Mouse (Mus musculus) heart, embryonic 14.5 days (tissue): ENCODE results near the gene Lin7b. TPM values are rescaled to one million over a fixed set of nuclear protein-coding genes. Genes with fewer than 3 reads are reported as not detected.

ENCODE experiments used
- ATAC-seq: fragments of 200-750 bp; cut with Nextera tagmentation; 2 replicates; pipeline ENCODE4 v1.8.0; 2017; ENCODE audit warnings: low read depth, moderate TSS enrichment; ENCODE audit not compliant: insufficient number of reproducible peaks, insufficient read depth, low FRiP score
- H3K27ac ChIP-seq, 2 experiments: fragments of 200-500 bp in 1 of 2; fragments of 300-500 bp in 1 of 2; sonication (generic) in 1 of 2; replicated peaks in 1 of 2; 2 replicates each; pipeline ENCODE4 v1.5.1; 2012 to 2014; ENCODE audit warnings: low read depth in 2 of 2, low read length in 2 of 2, control low read depth in 1 of 2, mild to moderate bottlenecking in 1 of 2, mixed read lengths in 1 of 2; ENCODE audit not compliant: control insufficient read depth in 1 of 2, insufficient read depth in 1 of 2
- H3K27me3 ChIP-seq: fragments of 300-500 bp; sonication (generic); 2 replicates; pipeline ENCODE4 v1.6.1; 2014; ENCODE audit warnings: mild to moderate bottlenecking, low read length, control low read depth; ENCODE audit not compliant: control insufficient read depth, insufficient read depth
- H3K36me3 ChIP-seq: fragments of 300-500 bp; sonication (generic); 2 replicates; pipeline ENCODE4 v1.6.1; 2014; ENCODE audit warnings: mild to moderate bottlenecking, control low read depth, low read length, mixed read lengths; ENCODE audit not compliant: control insufficient read depth, insufficient read depth
- H3K4me1 ChIP-seq, 2 experiments: fragments of 200-500 bp in 1 of 2; fragments of 300-500 bp in 1 of 2; sonication (generic) in 1 of 2; 2 replicates each; pipeline ENCODE4 v1.6.1; 2012 to 2014; ENCODE audit warnings: low read length in 2 of 2, control low read depth in 1 of 2, mixed read lengths in 1 of 2; ENCODE audit not compliant: control insufficient read depth in 2 of 2, insufficient read depth in 2 of 2
- H3K4me2 ChIP-seq: fragments of 300-500 bp; sonication (generic); 2 replicates; pipeline ENCODE4 v1.6.1; 2014; ENCODE audit warnings: mild to moderate bottlenecking, low read length
- H3K4me3 ChIP-seq, 2 experiments: fragments of 200-500 bp in 1 of 2; fragments of 300-500 bp in 1 of 2; sonication (generic) in 1 of 2; 2 replicates each; pipeline ENCODE4 v1.5.1; 2012 to 2014; ENCODE audit warnings: low read length in 2 of 2, mild to moderate bottlenecking in 2 of 2, control low read depth in 1 of 2, low read depth in 1 of 2, moderate library complexity in 1 of 2; ENCODE audit not compliant: control insufficient read depth in 1 of 2, insufficient read depth in 1 of 2
- H3K9ac ChIP-seq: fragments of 300-500 bp; sonication (generic); 2 replicates; pipeline ENCODE4 v1.6.1; 2014; ENCODE audit warnings: mild to moderate bottlenecking, low read length
- H3K9me3 ChIP-seq: fragments of 300-500 bp; sonication (generic); 2 replicates; pipeline ENCODE4 v1.6.1; 2016; ENCODE audit warnings: low read length, control low read depth; ENCODE audit not compliant: control insufficient read depth
- WGBS: fragments of 180-500 bp; shearing (Covaris S2); extraction: QIAGEN DNeasy Blood & Tissue Kit; methylation state at CpG from one replicate; pipeline ENCODE4 v1.1.7; 2014; 5-methylcytosine and 5-hydroxymethylcytosine counted together
- polyA plus RNA-seq: library from polyadenylated mRNA; unstranded; fragments of >200 nt; fragmentation: Nextera tagmentation; extraction: Ambion mirVana; gene quantifications from 2 replicates; pipeline ENCODE4 v1.2.1, GENCODE M21; 2014

Lin7b gene
- polyA plus RNA-seq, 1 experiment from 2014 or later: 1.0 TPM

GRCm38 (mm10) chr7:45322245-45322644 is 48.1 kb downstream of the Lin7b start:
- H3K36me3 ChIP-seq: peaks cover 70% of the 10 kb centered on the region
- H3K27me3 ChIP-seq: no peaks in the 10 kb centered on the region
- no peak overlapping the region for H3K4me2 ChIP-seq
- no peaks in the 10 kb centered on the region for H3K4me1 ChIP-seq
- WGBS: 78% methylated on average over 4 of the region's 4 CpGs
- H3K9ac ChIP-seq: no peak overlapping the region
- H3K9me3 ChIP-seq: no peaks in the 10 kb centered on the region
- no peak overlapping the region for H3K27ac ChIP-seq
- H3K4me3 ChIP-seq: no peak overlapping the region
- ATAC-seq: no peak

Other genes starting within 250 kb of the Lin7b start
- gene Rps11, start 246.1 kb downstream of the Lin7b start, polyA plus RNA-seq: 1,053 and 1,103 TPM in 2 replicates
- gene Rpl13a, start 241.8 kb downstream of the Lin7b start, polyA plus RNA-seq: 878 and 918 TPM in 2 replicates
- 0.34 and 0.58 TPM in 2 replicates for gene Gm45713, start 234.4 kb downstream of the Lin7b start, polyA plus RNA-seq
- 1.3 and 1.4 TPM in 2 replicates for gene Flt3l, start 234.2 kb downstream of the Lin7b start, polyA plus RNA-seq
- gene Pih1d1, start 216.3 kb downstream of the Lin7b start, polyA plus RNA-seq: 86.3 and 94.5 TPM in 2 replicates
- gene Aldh16a1, start 216.0 kb downstream of the Lin7b start, polyA plus RNA-seq: 27.8 and 31.2 TPM in 2 replicates
- gene Slc17a7, start 206.6 kb downstream of the Lin7b start, polyA plus RNA-seq: 5.3 and 7.8 TPM in 2 replicates
- gene Gfy, start 191.0 kb downstream of the Lin7b start, polyA plus RNA-seq: not detected in 2 replicates
- 0.61 TPM in 1 of 2 replicates, not detected in the other for gene Pth2, start 189.6 kb downstream of the Lin7b start, polyA plus RNA-seq
- 0.32 and 0.54 TPM in 2 replicates for gene Ccdc155, start 165.7 kb downstream of the Lin7b start, polyA plus RNA-seq
- 0.65 and 1.7 TPM in 2 replicates for gene Dkkl1, start 158.4 kb downstream of the Lin7b start, polyA plus RNA-seq
- 106 and 111 TPM in 2 replicates for gene Tead2, start 154.8 kb downstream of the Lin7b start, polyA plus RNA-seq
- 1.7 and 1.9 TPM in 2 replicates for gene Cd37, start 131.5 kb downstream of the Lin7b start, polyA plus RNA-seq
- 0.38 TPM in 1 of 2 replicates, not detected in the other for gene Slc6a16, start 129.5 kb downstream of the Lin7b start, polyA plus RNA-seq
- not detected in 2 replicates for gene Slc6a21, start 93.1 kb downstream of the Lin7b start, polyA plus RNA-seq
- 11.1 and 12.4 TPM in 2 replicates for gene Trpm4, start 36.8 kb downstream of the Lin7b start, polyA plus RNA-seq
- 24.1 and 28.3 TPM in 2 replicates for gene Hrc, start 35.3 kb downstream of the Lin7b start, polyA plus RNA-seq
- gene Ppfia3, start 3.6 kb downstream of the Lin7b start, polyA plus RNA-seq: 2.7 and 2.8 TPM in 2 replicates
- 64.1 and 65.2 TPM in 2 replicates for gene Snrnp70, start 25.2 kb upstream of the Lin7b start, polyA plus RNA-seq
- 0.32 and 0.38 TPM in 2 replicates for gene Kcna7, start 35.1 kb upstream of the Lin7b start, polyA plus RNA-seq
- 1.0 and 1.6 TPM in 2 replicates for gene Ntf5, start 43.1 kb upstream of the Lin7b start, polyA plus RNA-seq
- gene Lhb, start 50.2 kb upstream of the Lin7b start, polyA plus RNA-seq: not detected in 2 replicates
- gene Gys1, start 64.3 kb upstream of the Lin7b start, polyA plus RNA-seq: 99.1 and 105 TPM in 2 replicates
- 66.4 and 68.1 TPM in 2 replicates for gene Ruvbl2, start 67.5 kb upstream of the Lin7b start, polyA plus RNA-seq
- 3,513 and 3,606 TPM in 2 replicates for gene Ftl1, start 89.3 kb upstream of the Lin7b start, polyA plus RNA-seq
- 89.9 and 102 TPM in 2 replicates for gene Bax, start 96.3 kb upstream of the Lin7b start, polyA plus RNA-seq
- 0.42 and 0.71 TPM in 2 replicates for gene Tulp2, start 111.3 kb upstream of the Lin7b start, polyA plus RNA-seq
- not detected in 2 replicates for gene Gm45808, start 116.2 kb upstream of the Lin7b start, polyA plus RNA-seq
- gene Dhdh, start 118.2 kb upstream of the Lin7b start, polyA plus RNA-seq: 5.2 and 5.7 TPM in 2 replicates
- 159 and 160 TPM in 2 replicates for gene Nucb1, start 139.8 kb upstream of the Lin7b start, polyA plus RNA-seq
- gene Ppp1r15a, start 155.7 kb upstream of the Lin7b start, polyA plus RNA-seq: 20.5 and 23.3 TPM in 2 replicates
- 0.80 and 1.2 TPM in 2 replicates for gene Plekha4, start 155.7 kb upstream of the Lin7b start, polyA plus RNA-seq
- 0.20 and 0.26 TPM in 2 replicates for gene Hsd17b14, start 184.3 kb upstream of the Lin7b start, polyA plus RNA-seq
- gene Bcat2, start 199.6 kb upstream of the Lin7b start, polyA plus RNA-seq: 66.0 and 72.0 TPM in 2 replicates
- gene Fgf21, start 244.9 kb upstream of the Lin7b start, polyA plus RNA-seq: not detected in 2 replicates
- 0.07 TPM in 1 of 2 replicates, not detected in the other for gene Fut1, start 246.7 kb upstream of the Lin7b start, polyA plus RNA-seq